Mouse (Mus musculus) olfactory bulb, adult 2 months (tissue): ENCODE measurements around the gene Asf1b. TPM values are rescaled to one million over a fixed set of nuclear protein-coding genes. Genes with fewer than 3 reads are reported as not detected.
"Not testable (repeated sequence)": the region's sequence is repeated elsewhere in the genome, so short reads cannot be mapped to it uniquely, and the experiment has no call there.

Experiments
- H3K27ac ChIP-seq: fragments of 200-500 bp; 2 replicates; pipeline ENCODE4 v1.5.1; 2012; ENCODE audit warnings: low read depth, low read length; ENCODE audit not compliant: insufficient read depth
- H3K4me1 ChIP-seq: fragments of 200-500 bp; 2 replicates; pipeline ENCODE4 v1.6.1; 2012; ENCODE audit warnings: low read length; ENCODE audit not compliant: control insufficient read depth, insufficient read depth
- H3K4me3 ChIP-seq: fragments of 200-500 bp; 2 replicates; pipeline ENCODE4 v1.5.1; 2012; ENCODE audit warnings: mild to moderate bottlenecking, low read depth, low read length, moderate library complexity; ENCODE audit not compliant: insufficient read depth
- CTCF ChIP-seq: fragments of 200-500 bp; IDR thresholded peaks from 2 replicates; pipeline ENCODE4 v1.5.1; 2012; ENCODE audit warnings: low read depth, mild to moderate bottlenecking, low read length, moderate library complexity; ENCODE audit not compliant: insufficient read depth
- POLR2A ChIP-seq: fragments of 200-500 bp; IDR thresholded peaks from 2 replicates; pipeline ENCODE4 v1.6.1; 2012; ENCODE audit warnings: mild to moderate bottlenecking, low read depth, low read length, moderate library complexity; ENCODE audit not compliant: insufficient read depth
- WGBS: fragments of 180-500 bp; shearing (Covaris S2); methylation state at CpG from one replicate; pipeline ENCODE4 v1.1.7; 2018; 5-methylcytosine and 5-hydroxymethylcytosine counted together
- polyA plus RNA-seq: library from polyadenylated mRNA; stranded (reverse); fragments of >200 nt; gene quantifications from 2 replicates; pipeline ENCODE4 v1.2.4, GENCODE M21; 2012; ENCODE audit warnings: low replicate concordance; ENCODE audit not compliant: missing spikeins, insufficient read depth, insufficient read length

Gene Asf1b
- polyA plus RNA-seq, 1 experiment: not detected

GRCm38 (mm10) chr8:83982449-83982848, 27.1 kb downstream of the Asf1b start:
- WGBS: 90% methylated on average over 4 of the region's 4 CpGs
- H3K27ac ChIP-seq: no peak overlapping the region
- TF ChIP-seq CTCF (no peak), POLR2A (no peak)
- no peak overlapping the region for H3K4me3 ChIP-seq
- H3K4me1 ChIP-seq: peaks cover 11% of the 10 kb centered on the region

- 95% methylated on average over 2 of the region's 2 CpGs for WGBS
These were observed 27.9 kb downstream of the Asf1b start for GRCm38 (mm10) chr8:83983222-83983621.

GRCm38 (mm10) chr8:83989243-83989642, 33.9 kb downstream of the Asf1b start:
- H3K4me1 ChIP-seq: no peaks in the 10 kb centered on the region
- TF ChIP-seq POLR2A (no peak), CTCF (no peak)
- 85% methylated on average over 7 of the region's 7 CpGs for WGBS
- no peak overlapping the region for H3K27ac ChIP-seq
- H3K4me3 ChIP-seq: no peak overlapping the region

More at GRCm38 (mm10) chr8:83983222-83983621, 27.9 kb downstream of the Asf1b start:
- not testable (repeated sequence) for H3K4me1 ChIP-seq, H3K4me3 ChIP-seq, H3K27ac ChIP-seq

- Histone ChIP-seq H3K4me1 (no peaks in the 10 kb centered on the region), H3K27ac (no peak overlapping the region), H3K4me3 (no peak overlapping the region)
- TF ChIP-seq CTCF (no peak), POLR2A (no peak)
- WGBS: 95% methylated on average over 14 of the region's 14 CpGs
These were observed 34.9 kb downstream of the Asf1b start for GRCm38 (mm10) chr8:83990170-83990569.

- 91% methylated on average over 2 of the region's 2 CpGs for WGBS
- no peaks in the 10 kb centered on the region for H3K4me1 ChIP-seq
- no peak overlapping the region for H3K4me3 ChIP-seq
- no peak for TF ChIP-seq POLR2A
- TF ChIP-seq CTCF: no peak
- H3K27ac ChIP-seq: no peak overlapping the region
These were observed 37.2 kb downstream of the Asf1b start for GRCm38 (mm10) chr8:83992488-83992887.

- WGBS: 80% methylated on average over 3 of the region's 3 CpGs
- TF ChIP-seq CTCF: no peak
- no peak for TF ChIP-seq POLR2A
- no peak overlapping the region for H3K4me3 ChIP-seq
- peaks cover 7% of the 10 kb centered on the region for H3K4me1 ChIP-seq
- H3K27ac ChIP-seq: no peak overlapping the region
These were observed 38.7 kb downstream of the Asf1b start for GRCm38 (mm10) chr8:83994030-83994429.

GRCm38 (mm10) chr8:83995973-83996372, 40.7 kb downstream of the Asf1b start:
- Histone ChIP-seq H3K4me3 (no peak overlapping the region), H3K27ac (no peak overlapping the region), H3K4me1 (peaks cover 12% of the 10 kb centered on the region)
- no peak for TF ChIP-seq POLR2A
- TF ChIP-seq CTCF: no peak
- 27% methylated on average over 12 of the region's 12 CpGs for WGBS

- WGBS: under 1% methylated on average over 58 of the region's 103 CpGs
- peak overlapping the region; percentile 42 for H3K27ac ChIP-seq
- H3K4me3 ChIP-seq: peak overlapping the region; percentile 77
- peaks cover 12% of the 10 kb centered on the region for H3K4me1 ChIP-seq
- no peak for TF ChIP-seq CTCF
- TF ChIP-seq POLR2A: peak; percentile 55
These were observed 41.5 kb downstream of the Asf1b start for GRCm38 (mm10) chr8:83996567-83997505.

GRCm38 (mm10) chr8:83997511-83998141, 42.3 kb downstream of the Asf1b start, which contains the start of gene Samd1:
TSS of gene Samd1 (plus strand) at chr8:83997672.
- Histone ChIP-seq H3K4me1 (peaks cover 12% of the 10 kb centered on the region), H3K27ac (peak within 1 kb of the TSS; percentile 65), H3K4me3 (peak within 1 kb of the TSS; percentile 77)
- TF ChIP-seq CTCF (no peak), POLR2A (no peak; the same call in 1 of the 2 replicates)
- WGBS: 14% methylated on average over 103 of the region's 112 CpGs
